Mouse (Mus musculus): ENCODE data around the gene Tiam2.

GRCm38 (mm10) chr17:3331721-3332461, 5.5 kb downstream of the Tiam2 start:
- TF ChIP-seq POLR2A (IDR thresholded peaks at IDR 0.05; ENCODE audit: low read depth, low read length) (no peak), CTCF (conservative IDR thresholded peaks at IDR 0.05 in 1 of 2, IDR thresholded peaks at IDR 0.05 in 1 of 2; ENCODE audit: low read depth in 2 of 2, low read length in 2 of 2) (no peak), E2F4 (IDR thresholded peaks at IDR 0.05; ENCODE audit: insufficient replicate concordance, low read depth, low read length) (no peak), SIN3A (IDR thresholded peaks at IDR 0.05; ENCODE audit: low read length) (no peak), EP300 (IDR thresholded peaks at IDR 0.05; ENCODE audit: low read length) (no peak), CHD1 (IDR thresholded peaks at IDR 0.05; ENCODE audit: low read depth, low read length) (no peak), MAFK (IDR thresholded peaks at IDR 0.05; ENCODE audit: insufficient replicate concordance, low read length) (no peak), CHD2 (IDR thresholded peaks at IDR 0.05; ENCODE audit: low read length) (no peak), IRF4 (IDR thresholded peaks at IDR 0.05; ENCODE audit: low read depth, low read length) (no peak), ELF1 (IDR thresholded peaks at IDR 0.05; ENCODE audit: low read depth, low read length) (no peak)
